Mouse (Mus musculus) liver, embryonic 14.5 days (tissue): ENCODE data around the gene Stx18. TPM values are rescaled to one million over a fixed set of nuclear protein-coding genes. Genes with fewer than 3 reads are reported as not detected.

Experiments
- ATAC-seq: fragments of 200-750 bp; cut with Nextera tagmentation; 2 replicates; pipeline ENCODE4 v1.8.0; 2017; ENCODE audit warnings: moderate number of reproducible peaks, mild to moderate bottlenecking, moderate library complexity; ENCODE audit not compliant: insufficient read depth
- DNase-seq, 3 experiments: peaks; one replicate each; pipeline ENCODE4 v3.0.0-alpha.2; 2012 to 2013; ENCODE audit warnings: low read depth in 3 of 3, low spot score in 3 of 3
- H3K27ac ChIP-seq: fragments of 300-500 bp; sonication (generic); 2 replicates; pipeline ENCODE4 v1.5.1; 2014; ENCODE audit warnings: moderate library complexity, mild to moderate bottlenecking, control low read depth, inconsistent platforms
- H3K27me3 ChIP-seq: fragments of 300-500 bp; sonication (generic); 2 replicates; pipeline ENCODE4 v1.6.1; 2014; ENCODE audit warnings: mild to moderate bottlenecking, low read length, moderate library complexity; ENCODE audit not compliant: control insufficient read depth, insufficient read depth
- H3K36me3 ChIP-seq: fragments of 300-500 bp; sonication (generic); replicated peaks from 2 replicates; pipeline ENCODE4 v1.6.1; 2014; ENCODE audit warnings: low read depth; ENCODE audit not compliant: control insufficient read depth, insufficient read depth
- H3K4me1 ChIP-seq, 2 experiments: fragments of 200-500 bp in 1 of 2; fragments of 300-500 bp in 1 of 2; sonication (generic) in 1 of 2; replicated peaks; 2 replicates each; pipeline ENCODE4 v1.6.1; 2012 to 2014; ENCODE audit warnings: antibody characterized with exemption in 1 of 2, inconsistent platforms in 1 of 2, low read length in 1 of 2; ENCODE audit not compliant: control insufficient read depth in 2 of 2, insufficient read depth in 2 of 2
- H3K4me2 ChIP-seq: fragments of 300-500 bp; sonication (generic); 2 replicates; pipeline ENCODE4 v1.6.1; 2014; ENCODE audit warnings: low read depth, mild to moderate bottlenecking, control low read depth, moderate library complexity
- H3K4me3 ChIP-seq, 2 experiments: fragments of 200-500 bp in 1 of 2; fragments of 300-500 bp in 1 of 2; sonication (generic) in 1 of 2; 2 replicates each; pipeline ENCODE4 v1.5.1; 2012 to 2014; ENCODE audit warnings: low read depth in 2 of 2, low read length in 2 of 2, mild to moderate bottlenecking in 2 of 2, control low read depth in 1 of 2, inconsistent platforms in 1 of 2, moderate library complexity in 1 of 2; ENCODE audit not compliant: insufficient read depth in 1 of 2
- H3K9ac ChIP-seq: fragments of 300-500 bp; sonication (generic); replicated peaks from 2 replicates; pipeline ENCODE4 v1.6.1; 2014; ENCODE audit warnings: mild to moderate bottlenecking, control low read depth, moderate library complexity
- H3K9me3 ChIP-seq: fragments of 300-500 bp; sonication (generic); 2 replicates; pipeline ENCODE4 v1.6.1; 2016; ENCODE audit warnings: low read length, mixed read lengths; ENCODE audit not compliant: control insufficient read depth
- CTCF ChIP-seq: IDR thresholded peaks from 2 replicates; pipeline ENCODE4 v1.5.1; 2016; ENCODE audit warnings: antibody characterized with exemption, low read depth, control low read depth
- EP300 ChIP-seq: IDR thresholded peaks from 2 replicates; pipeline ENCODE4 v1.6.1; 2016; ENCODE audit warnings: antibody characterized with exemption, low read depth
- WGBS: fragments of 180-500 bp; shearing (Covaris S2); extraction: QIAGEN DNeasy Blood & Tissue Kit; methylation state at CpG from one replicate; pipeline ENCODE4 v1.1.7; 2014; ENCODE audit not compliant: insufficient replicate concordance; 5-methylcytosine and 5-hydroxymethylcytosine counted together
- polyA plus RNA-seq, 2 experiments: library from polyadenylated mRNA; depleted of rRNA in 1 of 2; stranded (reverse) in 1 of 2; unstranded in 1 of 2; fragments of >200 nt; fragmentation: Nextera tagmentation in 1 of 2; extraction: Ambion mirVana in 1 of 2; gene quantifications; 2 replicates each; pipeline versions ENCODE4 v1.2.1 to v1.2.3; 2012 to 2014

Gene Stx18
- polyA plus RNA-seq, 2 experiments: 8.0 to 12.6 TPM

GRCm38 (mm10) chr5:38106080-38106697 is 67.6 kb downstream of the Stx18 start:
- no peak overlapping the region for H3K4me2 ChIP-seq
- H3K4me1 ChIP-seq: no peaks in the 10 kb centered on the region
- H3K9me3 ChIP-seq: no peaks in the 10 kb centered on the region
- TF ChIP-seq CTCF (no peak), EP300 (no peak)
- no peak overlapping the region for H3K9ac ChIP-seq
- no peak for ATAC-seq
- H3K27ac ChIP-seq: no peak overlapping the region
- 78% methylated on average over 14 of the region's 14 CpGs for WGBS
- no peak overlapping the region for H3K4me3 ChIP-seq
- no peaks in the 10 kb centered on the region for H3K36me3 ChIP-seq
- DNase-seq: no peak
- H3K27me3 ChIP-seq: no peaks in the 10 kb centered on the region

- TF ChIP-seq EP300 (no peak), CTCF (no peak)
- no peak overlapping the region for H3K4me2 ChIP-seq
- H3K27me3 ChIP-seq: no peaks in the 10 kb centered on the region
- no peaks in the 10 kb centered on the region for H3K36me3 ChIP-seq
- H3K4me1 ChIP-seq: no peaks in the 10 kb centered on the region
- no peaks in the 10 kb centered on the region for H3K9me3 ChIP-seq
- DNase-seq: no peak
- H3K27ac ChIP-seq: no peak overlapping the region
- H3K9ac ChIP-seq: no peak overlapping the region
- no peak overlapping the region for H3K4me3 ChIP-seq
- 73% methylated on average over 10 of the region's 10 CpGs for WGBS
- no peak for ATAC-seq
Measured at GRCm38 (mm10) chr5:38106807-38107206, 68.3 kb downstream of the Stx18 start.

GRCm38 (mm10) chr5:38114526-38114925 is 76.0 kb downstream of the Stx18 start:
- Histone ChIP-seq H3K4me3 (no peak overlapping the region), H3K4me1 (no peaks in the 10 kb centered on the region), H3K4me2 (no peak overlapping the region), H3K36me3 (no peaks in the 10 kb centered on the region), H3K9ac (no peak overlapping the region), H3K27me3 (no peaks in the 10 kb centered on the region), H3K27ac (no peak overlapping the region), H3K9me3 (no peaks in the 10 kb centered on the region)
- TF ChIP-seq CTCF (no peak), EP300 (no peak)
- 84% methylated on average over 2 of the region's 2 CpGs for WGBS
- DNase-seq (no peak), ATAC-seq (no peak)

- ATAC-seq: no peak
- no peak for TF ChIP-seq CTCF
- no peak for TF ChIP-seq EP300
Measured at GRCm38 (mm10) chr5:38117056-38117455, 78.5 kb downstream of the Stx18 start.

GRCm38 (mm10) chr5:38119268-38119667 is 80.7 kb downstream of the Stx18 start:
- ATAC-seq: no peak
- Histone ChIP-seq H3K36me3 (no peaks in the 10 kb centered on the region), H3K4me2 (no peak overlapping the region), H3K4me1 (no peaks in the 10 kb centered on the region), H3K4me3 (no peak overlapping the region), H3K9me3 (no peaks in the 10 kb centered on the region), H3K27me3 (no peaks in the 10 kb centered on the region), H3K27ac (no peak overlapping the region), H3K9ac (no peak overlapping the region)
- TF ChIP-seq CTCF: no peak
- TF ChIP-seq EP300: no peak
- DNase-seq: no peak
- WGBS: 70% methylated on average over 5 of the region's 5 CpGs

More at GRCm38 (mm10) chr5:38117056-38117455, 78.5 kb downstream of the Stx18 start:
- Histone ChIP-seq H3K27me3 (no peaks in the 10 kb centered on the region), H3K36me3 (no peaks in the 10 kb centered on the region), H3K4me3 (no peak overlapping the region), H3K27ac (no peak overlapping the region), H3K9ac (no peak overlapping the region), H3K4me2 (no peak overlapping the region), H3K9me3 (no peaks in the 10 kb centered on the region), H3K4me1 (no peaks in the 10 kb centered on the region)
- DNase-seq: no peak
- 64% methylated on average over 1 of the region's 1 CpGs for WGBS
